In genomic region chr11:98367171-98367862, GRCm38 (mm10) we compare ENCODE assay signal across 14 mouse cellular contexts. TPM values are rescaled to one million over a fixed set of nuclear protein-coding genes. Genes with fewer than 3 reads are reported as not detected.
A peak's percentile ranks its signal among the peaks of the same experiment; 100 is the strongest.
DNase-seq lines count a peak whose midpoint lies in the region; ATAC-seq and TF ChIP-seq lines count a peak whose summit lies in the region.
"Had no signal": no experiment of that assay in that cellular context is flagged by ENCODE, and none has a peak within 500 bp of the region (broad histone marks: within the 10 kb centered on the region; RNA-seq: fewer than 3 reads in every experiment).

No protein-coding gene starts in this region.

- H3K4me1 ChIP-seq in heart, embryonic 11.5 days (ENCODE audit: control insufficient read depth, insufficient read depth, low read length), result peaks cover 58% of the 10 kb centered on the region
- H3K4me1 ChIP-seq in cortical plate, adult 2 months (ENCODE audit: control insufficient read depth, insufficient read depth, low read length), result peaks cover 6% of the 10 kb centered on the region
- peaks cover 10% of the 10 kb centered on the region; the same call in 1 of the 2 replicates for H3K4me1 ChIP-seq in lung, postnatal 0 days (ENCODE audit: insufficient read depth, low read depth, low read length)

- no peak for ATAC-seq in heart, embryonic 11.5 days (replicated peaks; ENCODE audit: insufficient number of reproducible peaks, low FRiP score, low TSS enrichment)
- ATAC-seq in lung, postnatal 0 days, result no peak

- no peak overlapping the region for H3K4me3 ChIP-seq in heart, embryonic 11.5 days (ENCODE audit: low read depth, low read length)
- H3K4me3 ChIP-seq in cortical plate, adult 2 months (ENCODE audit: insufficient read depth, low read length), result no peak overlapping the region
- no peak overlapping the region for H3K4me3 ChIP-seq in lung, postnatal 0 days (ENCODE audit: low read depth, low read length)

- no peaks in the 10 kb centered on the region for H3K9me3 ChIP-seq in heart, embryonic 11.5 days (replicated peaks; ENCODE audit: control insufficient read depth, low read length)
- H3K9me3 ChIP-seq in lung, postnatal 0 days (ENCODE audit: low read length), result no peaks in the 10 kb centered on the region

- TF ChIP-seq POLR2A in cortical plate, adult 2 months (IDR thresholded peaks at IDR 0.05; ENCODE audit: extremely low read depth, insufficient read depth, low read length), result no peak

- no peak overlapping the region; the same call in 1 of the 2 replicates for H3K4me2 ChIP-seq in heart, embryonic 11.5 days
- H3K4me2 ChIP-seq in lung, postnatal 0 days (replicated peaks; ENCODE audit: low read depth, low read length), result no peak overlapping the region

- H3K27me3 ChIP-seq in heart, embryonic 11.5 days (ENCODE audit: control insufficient read depth, insufficient read depth, low read length), result no peaks in the 10 kb centered on the region
- no peaks in the 10 kb centered on the region for H3K27me3 ChIP-seq in lung, postnatal 0 days (replicated peaks; ENCODE audit: insufficient read depth, low read length)

- no peak overlapping the region for H3K9ac ChIP-seq in heart, embryonic 11.5 days (ENCODE audit: low read depth, low read length)
- H3K9ac ChIP-seq in lung, postnatal 0 days (replicated peaks; ENCODE audit: low read depth), result no peak overlapping the region
- H3K9ac ChIP-seq: liver, embryonic 14.5 days had no signal

- DNase-seq in heart, postnatal 25 days (ENCODE audit: low spot score), result no peak
- peak; percentile 41 for DNase-seq in T-cell, adult 2 months (ENCODE audit: low spot score)
- peak; percentile 59 for DNase-seq in right cerebral cortex, postnatal 14 days
- DNase-seq in ovary, postnatal 10 days (ENCODE audit: low spot score), result no peak
- DNase-seq in lung, postnatal 10 days, result no peak
- DNase-seq in lung, postnatal 0 days (ENCODE audit: low spot score), result no peak
- DNase-seq: adrenal gland, adult 8-10 months; cerebellum, postnatal 36 days; gastrocnemius, postnatal 10 days had no signal

- WGBS in heart, embryonic 11.5 days (ENCODE audit: insufficient replicate concordance), result 63% methylated on average over 10 of the region's 10 CpGs
- WGBS in lung, postnatal 0 days, result 70% methylated on average over 10 of the region's 10 CpGs

- intact Hi-C loops in heart, postnatal 25 days (cut with DNase I), result no loop called here

- no peaks in the 10 kb centered on the region for H3K36me3 ChIP-seq in heart, embryonic 11.5 days (ENCODE audit: control insufficient read depth, insufficient read depth, low read length)
- H3K36me3 ChIP-seq in lung, postnatal 0 days (ENCODE audit: insufficient read depth, low read length), result no peaks in the 10 kb centered on the region

- H3K27ac ChIP-seq in heart, embryonic 11.5 days (ENCODE audit: low read depth, low read length), result peak overlapping the region; percentile 62
- peak overlapping the region; percentile 45 for H3K27ac ChIP-seq in cortical plate, adult 2 months (ENCODE audit: insufficient read depth, low read length)
- H3K27ac ChIP-seq in lung, postnatal 0 days (ENCODE audit: low read length), result no peak overlapping the region
- H3K27ac ChIP-seq: kidney, postnatal 0 days; liver, embryonic 14.5 days had no signal

- TF ChIP-seq CTCF in cortical plate, adult 2 months (IDR thresholded peaks at IDR 0.05; ENCODE audit: extremely low read depth, insufficient read depth, low read length), result no peak
- TF ChIP-seq CTCF in lung, postnatal 0 days (IDR thresholded peaks at IDR 0.05), result no peak

- TF ChIP-seq EP300 in lung, postnatal 0 days (IDR thresholded peaks at IDR 0.05), result no peak

RNA-seq across cellular contexts. Expression of gene Stard3, which starts 9.1 kb away (rescaled TPM):
- polyA plus RNA-seq in heart, embryonic 11.5 days (2014; fragmentation: Nextera tagmentation; extraction: Ambion mirVana), result 39.6 and 40.6 TPM in 2 replicates
- 10 to 100 TPM; 19.7 to 24.9 TPM for total RNA-seq in heart, postnatal 25 days (2021)
- 63.2 and 70.8 TPM in 2 replicates for polyA plus RNA-seq in cortical plate, adult 2 months (2012; rRNA removed)
- polyA plus RNA-seq in lung, postnatal 0 days (2015; fragmentation: Nextera tagmentation; extraction: Ambion mirVana), result 69.9 and 73.1 TPM in 2 replicates

RNA-seq across cellular contexts. Expression of gene Tcap, which starts 16.3 kb away (rescaled TPM):
- polyA plus RNA-seq in heart, embryonic 11.5 days (2014; fragmentation: Nextera tagmentation; extraction: Ambion mirVana), result 149 and 151 TPM in 2 replicates
- total RNA-seq in heart, postnatal 25 days (2021), result 1,000 to 10,000 TPM; 1,084 to 2,520 TPM
- 13.6 and 17.7 TPM in 2 replicates for polyA plus RNA-seq in cortical plate, adult 2 months (2012; rRNA removed)
- 5.8 and 6.4 TPM in 2 replicates for polyA plus RNA-seq in lung, postnatal 0 days (2015; fragmentation: Nextera tagmentation; extraction: Ambion mirVana)
- total RNA-seq: megakaryocyte progenitor cell, adult 5-6 weeks had no signal

RNA-seq across cellular contexts. Expression of gene Pnmt, which starts 18.9 kb away (rescaled TPM):
- 3.9 and 4.8 TPM in 2 replicates for polyA plus RNA-seq in heart, embryonic 11.5 days (2014; fragmentation: Nextera tagmentation; extraction: Ambion mirVana)
- total RNA-seq in heart, postnatal 25 days (2021), result 1 to 10 TPM; 1.3 to 1.7 TPM
- 0.13 and 0.40 TPM in 2 replicates for polyA plus RNA-seq in cortical plate, adult 2 months (2012; rRNA removed)
- polyA plus RNA-seq in lung, postnatal 0 days (2015; fragmentation: Nextera tagmentation; extraction: Ambion mirVana), result 0.12 TPM in 1 of 2 replicates, not detected in the other
- total RNA-seq: megakaryocyte progenitor cell, adult 5-6 weeks had no signal
- polyA plus RNA-seq: liver, embryonic 14.5 days had no signal

RNA-seq across cellular contexts. Expression of gene Ppp1r1b, which starts 19.1 kb away (rescaled TPM):
- 13.6 and 15.3 TPM in 2 replicates for polyA plus RNA-seq in heart, embryonic 11.5 days (2014; fragmentation: Nextera tagmentation; extraction: Ambion mirVana)
- 1 to 10 TPM; 5.3 to 5.8 TPM for total RNA-seq in heart, postnatal 25 days (2021)
- 127 and 322 TPM in 2 replicates for polyA plus RNA-seq in cortical plate, adult 2 months (2012; rRNA removed)
- polyA plus RNA-seq in lung, postnatal 0 days (2015; fragmentation: Nextera tagmentation; extraction: Ambion mirVana), result 11.8 and 18.6 TPM in 2 replicates
- total RNA-seq: megakaryocyte progenitor cell, adult 5-6 weeks had no signal

RNA-seq across cellular contexts. Expression of gene Pgap3, which starts 33.0 kb away (rescaled TPM):
- 10.6 and 13.7 TPM in 2 replicates for polyA plus RNA-seq in heart, embryonic 11.5 days (2014; fragmentation: Nextera tagmentation; extraction: Ambion mirVana)
- 1 to 10 TPM; 8.4 to 9.3 TPM for total RNA-seq in heart, postnatal 25 days (2021)
- 14.4 TPM in 2 replicates for polyA plus RNA-seq in cortical plate, adult 2 months (2012; rRNA removed)
- 8.0 and 8.6 TPM in 2 replicates for polyA plus RNA-seq in lung, postnatal 0 days (2015; fragmentation: Nextera tagmentation; extraction: Ambion mirVana)

Comparison
In these comparisons a context has a peak if more than half of its experiments do, and no peak if none do; other contexts are left out.
1. DNase-seq: peak in T-cell, adult 2 months (single experiment) and right cerebral cortex, postnatal 14 days (single experiment); none in heart, postnatal 25 days (single experiment), ovary, postnatal 10 days (single experiment), lung, postnatal 10 days (single experiment) and lung, postnatal 0 days (single experiment).